Mouse (Mus musculus) CH12.LX (cell line): Measurements from ENCODE around the gene Kcnh2. TPM values are rescaled to one million over a fixed set of nuclear protein-coding genes. Genes with fewer than 3 reads are reported as not detected.
A peak's percentile ranks its signal among the peaks of the same experiment; 100 is the strongest.

Source experiments
- DNase-seq: peaks from one replicate; pipeline ENCODE4 v3.0.0-alpha.2; 2013; ENCODE audit errors: extremely low read depth
- H3K27ac ChIP-seq: 2 replicates; pipeline ENCODE4 v1.5.1; 2012; ENCODE audit warnings: low read depth, mild to moderate bottlenecking, control low read depth, moderate library complexity; ENCODE audit not compliant: insufficient read depth
- H3K27me3 ChIP-seq: replicated peaks from 2 replicates; pipeline ENCODE3; 2012; ENCODE audit warnings: inconsistent platforms
- H3K36me3 ChIP-seq, 2 experiments: replicated peaks in 1 of 2; 2 replicates each; pipeline versions ENCODE3 to v1.6.1; 2012; ENCODE audit warnings: inconsistent platforms in 1 of 2, low read length in 1 of 2, mild to moderate bottlenecking in 1 of 2, mixed read lengths in 1 of 2, moderate library complexity in 1 of 2; ENCODE audit not compliant: control insufficient read depth in 1 of 2, insufficient read depth in 1 of 2
- H3K4me1 ChIP-seq, 2 experiments: 2 replicates each; pipeline ENCODE4 v1.6.1; 2012; ENCODE audit warnings: inconsistent platforms in 1 of 2, moderate library complexity in 1 of 2; ENCODE audit not compliant: insufficient read depth in 2 of 2, control insufficient read depth in 1 of 2
- H3K4me2 ChIP-seq: 2 replicates; pipeline ENCODE4 v1.6.1; 2012; ENCODE audit warnings: low read depth, mild to moderate bottlenecking, control low read depth; ENCODE audit not compliant: poor library complexity, insufficient read depth, severe bottlenecking
- H3K4me3 ChIP-seq, 3 experiments: fragments of 150-350 bp in 1 of 3; sonication (generic) in 1 of 3; replicated peaks in 1 of 3; 2 replicates each; pipeline versions ENCODE3 to v1.5.1; 2011 to 2012; ENCODE audit warnings: low read depth in 2 of 3, low read length in 2 of 3, mild to moderate bottlenecking in 2 of 3, moderate library complexity in 2 of 3, control low read depth in 1 of 3, improper control_type of control experiment in 1 of 3, inconsistent platforms in 1 of 3, mixed read lengths in 1 of 3; ENCODE audit not compliant: poor library complexity in 1 of 3
- H3K79me2 ChIP-seq: replicated peaks from 2 replicates; pipeline ENCODE4 v1.6.1; 2012; ENCODE audit warnings: mild to moderate bottlenecking, moderate library complexity; ENCODE audit not compliant: control insufficient read depth, poor library complexity, insufficient read depth, severe bottlenecking; ENCODE audit errors: extremely low read depth
- H3K9ac ChIP-seq: 2 replicates; pipeline ENCODE4 v1.6.1; 2012; ENCODE audit warnings: low read depth, mild to moderate bottlenecking, control low read depth, moderate library complexity; ENCODE audit not compliant: insufficient read depth
- H3K9me3 ChIP-seq: replicated peaks from 2 replicates; pipeline ENCODE3; 2012; ENCODE audit warnings: low read length, inconsistent platforms, mixed read lengths
- BHLHE40 ChIP-seq: IDR thresholded peaks from 2 replicates; pipeline ENCODE4 v1.6.1; 2011; ENCODE audit warnings: mild to moderate bottlenecking, low read depth, low read length, improper control_type of control experiment
- CHD2 ChIP-seq: IDR thresholded peaks from 2 replicates; pipeline ENCODE4 v1.6.1; 2011; ENCODE audit warnings: low read length, improper control_type of control experiment
- GABPA ChIP-seq: IDR thresholded peaks from 2 replicates; pipeline ENCODE4 v1.6.1; 2012; ENCODE audit warnings: low read depth, low read length, improper control_type of control experiment, inconsistent platforms; ENCODE audit not compliant: insufficient replicate concordance
- IRF4 ChIP-seq: IDR thresholded peaks from 2 replicates; pipeline ENCODE4 v1.6.1; 2014; ENCODE audit warnings: low read depth, mild to moderate bottlenecking, inconsistent platforms, low read length, improper control_type of control experiment
- JUND ChIP-seq: conservative IDR thresholded peaks from 2 replicates; pipeline ENCODE4 v1.6.1; 2011; ENCODE audit warnings: low read depth, low read length, improper control_type of control experiment
- MAFK ChIP-seq: IDR thresholded peaks from 2 replicates; pipeline ENCODE4 v1.6.1; 2011; ENCODE audit warnings: low read length, improper control_type of control experiment; ENCODE audit not compliant: insufficient replicate concordance
- MAZ ChIP-seq: IDR thresholded peaks from 2 replicates; pipeline ENCODE4 v1.6.1; 2012; ENCODE audit warnings: low read depth, mild to moderate bottlenecking, inconsistent platforms, low read length, improper control_type of control experiment, moderate library complexity
- MYC ChIP-seq: IDR thresholded peaks from 2 replicates; pipeline ENCODE4 v1.6.1; 2011; ENCODE audit warnings: low read depth, mild to moderate bottlenecking, improper control_type of control experiment, low read length
- PAX5 ChIP-seq: IDR thresholded peaks from 2 replicates; pipeline ENCODE4 v1.6.1; 2012; ENCODE audit warnings: low read length, inconsistent platforms, mixed read lengths
- POLR2A ChIP-seq: IDR thresholded peaks from 2 replicates; pipeline ENCODE4 v1.6.1; 2011; ENCODE audit warnings: low read depth, mild to moderate bottlenecking, improper control_type of control experiment, low read length
- POLR2AphosphoS2 ChIP-seq: IDR thresholded peaks from 2 replicates; pipeline ENCODE4 v1.6.1; 2011; ENCODE audit warnings: low read depth, low read length, improper control_type of control experiment
- RCOR1 ChIP-seq: conservative IDR thresholded peaks from 2 replicates; pipeline ENCODE4 v1.6.1; 2012; ENCODE audit warnings: low read depth, mild to moderate bottlenecking, inconsistent platforms, low read length, improper control_type of control experiment
- SIN3A ChIP-seq: IDR thresholded peaks from 2 replicates; pipeline ENCODE4 v1.6.1; 2012; ENCODE audit warnings: low read length, improper control_type of control experiment, inconsistent platforms
- USF1 ChIP-seq: IDR thresholded peaks from 2 replicates; pipeline ENCODE4 v1.6.1; 2014; ENCODE audit warnings: low read depth, mild to moderate bottlenecking, inconsistent platforms, low read length, improper control_type of control experiment
- ZKSCAN1 ChIP-seq: IDR thresholded peaks from 2 replicates; pipeline ENCODE4 v1.6.1; 2012; ENCODE audit warnings: low read depth, inconsistent platforms, low read length, improper control_type of control experiment, borderline replicate concordance
- ZMIZ1 ChIP-seq: IDR thresholded peaks from 2 replicates; pipeline ENCODE4 v1.6.1; 2012; ENCODE audit warnings: low read depth, mild to moderate bottlenecking, inconsistent platforms, low read length, improper control_type of control experiment
- dilution Hi-C: fragments of 300-500 bp; cut with MboI; formaldehyde crosslinking; loops from 2 replicates; pipeline ENCODE4 v1.14.3; 2020; ENCODE audit warnings: low sequenced_read_pairs; ENCODE audit not compliant: extremely low pct_unique_long_range_greater_than_20kb, extremely low pct_ligation_motif_present
- in situ Hi-C: fragments of 300-500 bp; cut with MboI; formaldehyde crosslinking; loops from 3 replicates; pipeline ENCODE4 v1.14.3; 2019; ENCODE audit warnings: low sequenced_read_pairs, low pct_ligation_motif_present, low pct_unique_long_range_greater_than_20kb, mixed read lengths
- polyA plus RNA-seq: library from polyadenylated mRNA; unstranded; fragments of >175 nt; gene quantifications from 2 replicates; pipeline ENCODE4 v1.2.1, GENCODE M21; 2012; ENCODE audit warnings: low read depth; ENCODE audit not compliant: insufficient read length
- total RNA-seq, 2 experiments: library from RNA; depleted of rRNA; stranded (reverse); fragments of 300-350 nt in 1 of 2; fragments of >200 nt in 1 of 2; gene quantifications; 2 replicates each; pipeline ENCODE4 v1.2.3; 2012 to 2014

Kcnh2 gene
- total RNA-seq (2012; rRNA removed) (1.7 and 2.8 TPM in 2 replicates), total RNA-seq (2014; rRNA removed) (0.20 and 0.30 TPM in 2 replicates), polyA plus RNA-seq (0.59 and 0.95 TPM in 2 replicates)

GRCm38 (mm10) chr5:24351278-24351677, at the start of gene Kcnh2:
Gene Kcnh2 (minus strand): TSS chr5:24351604.
- Histone ChIP-seq H3K27ac (peak within 1 kb of the TSS; percentile 68), H3K4me1 (peaks cover 27 to 29% of the 10 kb centered on the region in 2 experiments), H3K79me2 (no peaks in the 10 kb centered on the region), H3K9me3 (no peaks in the 10 kb centered on the region), H3K4me2 (peak within 1 kb of the TSS; percentile 82), H3K36me3 (no peaks in the 10 kb centered on the region), H3K4me3 (peak within 1 kb of the TSS; percentile 45 to 74 (median 49)), H3K9ac (peak within 1 kb of the TSS; percentile 75), H3K27me3 (peaks cover 88% of the 10 kb centered on the region)
- no peak for DNase-seq
- TF ChIP-seq ZMIZ1 (no peak), SIN3A (no peak), PAX5 (no peak), MYC (no peak), ZKSCAN1 (no peak), POLR2A (no peak), USF1 (no peak), MAZ (no peak), GABPA (no peak), CHD2 (no peak), IRF4 (no peak), RCOR1 (no peak), JUND (no peak), MAFK (no peak), POLR2AphosphoS2 (no peak)
- in situ Hi-C loops: no loop called here
- dilution Hi-C loops: no loop called here

- peaks cover 30 to 72% of the 10 kb centered on the region in 2 experiments for H3K36me3 ChIP-seq
- no peak overlapping the region for H3K9ac ChIP-seq
- H3K27me3 ChIP-seq: no peaks in the 10 kb centered on the region
- H3K79me2 ChIP-seq: no peaks in the 10 kb centered on the region
- no peak for TF ChIP-seq BHLHE40
- H3K9me3 ChIP-seq: no peaks in the 10 kb centered on the region
- peaks cover 6 to 26% of the 10 kb centered on the region in 2 experiments for H3K4me1 ChIP-seq
- no peak overlapping the region for H3K4me2 ChIP-seq
- H3K27ac ChIP-seq: no peak overlapping the region
- in situ Hi-C loops (no loop called here), dilution Hi-C loops (no loop called here)
- H3K4me3 ChIP-seq: no peak overlapping the region
- no peak for DNase-seq
Measured at GRCm38 (mm10) chr5:24400362-24400761, 49.0 kb upstream of the Kcnh2 start.
